Mouse (Mus musculus) naive thymus-derived CD4-positive, alpha-beta T cell, adult 5 months (primary cell): Measurements from ENCODE around the gene Cldn11. TPM values are rescaled to one million over a fixed set of nuclear protein-coding genes. Genes with fewer than 3 reads are reported as not detected.

Source experiments
- polyA plus RNA-seq: library from polyadenylated mRNA; unstranded; fragments of 100-300 nt; shearing (Covaris generic); gene quantifications from one replicate; pipeline ENCODE4 v1.2.1, GENCODE M21; 2017

Cldn11 gene
- not detected for polyA plus RNA-seq

DNA sequence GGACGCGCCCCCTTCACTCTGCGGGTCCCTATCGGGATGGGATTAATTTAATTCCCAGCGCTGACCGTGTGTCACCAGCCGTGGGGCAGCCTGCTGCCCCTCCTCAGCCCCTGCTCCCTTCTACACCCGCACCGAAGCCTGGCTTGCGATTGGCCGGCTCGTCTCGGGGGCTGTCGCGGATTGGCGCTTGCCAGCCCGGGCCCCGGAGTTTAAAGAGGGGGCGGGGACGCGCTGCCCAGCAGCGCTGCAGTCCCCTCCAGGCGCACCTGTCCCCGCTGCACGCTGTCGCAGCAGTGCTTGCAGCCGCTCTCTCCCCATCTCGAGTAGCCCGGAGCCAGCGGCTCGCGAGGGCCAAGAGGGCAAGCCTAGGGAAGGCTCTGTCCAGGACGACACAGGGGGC lies at the start of gene Cldn11:
Gene Cldn11, plus strand, starts transcription at position 215 of the 400 bp plus-strand sequence.

Other genes starting within 250 kb of the Cldn11 start
- 35.4 TPM for gene Phc3, start 180.5 kb upstream of the Cldn11 start, polyA plus RNA-seq
- 14.5 TPM for gene Prkci, start 154.2 kb upstream of the Cldn11 start, polyA plus RNA-seq
- gene Skil, start 54.9 kb upstream of the Cldn11 start, polyA plus RNA-seq: 167 TPM
- not detected for gene Slc7a14, start 160.5 kb downstream of the Cldn11 start, polyA plus RNA-seq